Mouse (Mus musculus) heart, adult 11 months (tissue): ENCODE measurements around the gene Adamts17.

ENCODE experiments used
- DNase-seq: peaks from one replicate; pipeline ENCODE4 v3.0.0; 2022

Gene Adamts17

GRCm38 (mm10) chr7:66976371-66976770 lies 136.8 kb downstream of the Adamts17 start:
- DNase-seq: peak; percentile 43

- peak; percentile 44 for DNase-seq
These were observed 142.1 kb downstream of the Adamts17 start for GRCm38 (mm10) chr7:66981591-66981990.

- peak; percentile 55 for DNase-seq
These were observed 142.5 kb downstream of the Adamts17 start for GRCm38 (mm10) chr7:66982084-66982483.

GRCm38 (mm10) chr7:66987671-66988070 lies 148.1 kb downstream of the Adamts17 start:
- peak; percentile 62 for DNase-seq

- peak; percentile 91 for DNase-seq
These were observed 148.9 kb downstream of the Adamts17 start for GRCm38 (mm10) chr7:66988441-66988840.

- DNase-seq: peak; percentile 75
These were observed 150.0 kb downstream of the Adamts17 start for GRCm38 (mm10) chr7:66989357-66990045.

- peak; percentile 79 for DNase-seq
These were observed 159.3 kb downstream of the Adamts17 start for GRCm38 (mm10) chr7:66998821-66999220.

- DNase-seq: no peak
These were observed 164.1 kb downstream of the Adamts17 start for GRCm38 (mm10) chr7:67003648-67004047.

- DNase-seq: no peak
These were observed 164.7 kb downstream of the Adamts17 start for GRCm38 (mm10) chr7:67004220-67004619.

GRCm38 (mm10) chr7:67009841-67010240 lies 170.3 kb downstream of the Adamts17 start:
- DNase-seq: peak; percentile 59

- peak; percentile 90 for DNase-seq
These were observed 172.6 kb downstream of the Adamts17 start for GRCm38 (mm10) chr7:67012011-67012751.

GRCm38 (mm10) chr7:67013211-67013895 lies 173.8 kb downstream of the Adamts17 start:
- DNase-seq: peak; percentile 97

GRCm38 (mm10) chr7:67019937-67020336 lies 180.4 kb downstream of the Adamts17 start:
- peak; percentile 61 for DNase-seq

GRCm38 (mm10) chr7:67026114-67027070 lies 186.9 kb downstream of the Adamts17 start:
- peak; percentile 92 for DNase-seq

GRCm38 (mm10) chr7:67027216-67027615 lies 187.7 kb downstream of the Adamts17 start:
- peak; percentile 70 for DNase-seq

- peak; percentile 71 for DNase-seq
These were observed 188.2 kb downstream of the Adamts17 start for GRCm38 (mm10) chr7:67027696-67028095.

- peak; percentile 64 for DNase-seq
These were observed 189.4 kb downstream of the Adamts17 start for GRCm38 (mm10) chr7:67028902-67029301.

- DNase-seq: peak; percentile 75
These were observed 189.9 kb downstream of the Adamts17 start for GRCm38 (mm10) chr7:67029481-67029880.

- DNase-seq: peak; percentile 97
These were observed 191.7 kb downstream of the Adamts17 start for GRCm38 (mm10) chr7:67031284-67031683.

GRCm38 (mm10) chr7:67032616-67033015 lies 193.1 kb downstream of the Adamts17 start:
- peak; percentile 82 for DNase-seq

GRCm38 (mm10) chr7:67034369-67034768 lies 194.8 kb downstream of the Adamts17 start:
- peak; percentile 98 for DNase-seq

GRCm38 (mm10) chr7:67035246-67035645 lies 195.7 kb downstream of the Adamts17 start:
- DNase-seq: peak; percentile 84
